Mouse (Mus musculus): ENCODE measurements around the gene Pacsin2. TPM values are rescaled to one million over a fixed set of nuclear protein-coding genes. Genes with fewer than 3 reads are reported as not detected.

The Pacsin2 gene
- polyA plus RNA-seq, 1 experiment from 2014 or later: 20.5 TPM

- ATAC-seq (ENCODE audit: low FRiP score) (no peak), DNase-seq (ENCODE audit: low spot score) (no peak)
- Histone ChIP-seq H3K9me3 (ENCODE audit: control insufficient read depth, low read length) (no peaks in the 10 kb centered on the region), H3K9ac (no peak overlapping the region), H3K4me1 (replicated peaks; ENCODE audit: control insufficient read depth, insufficient read depth, low read length) (0 out of 2 replicates have a peak, but pooled peaks cover 5% of the 10 kb centered on the region), H3K27me3 (ENCODE audit: control insufficient read depth, insufficient read depth, low read length) (no peaks in the 10 kb centered on the region), H3K36me3 (replicated peaks; ENCODE audit: control insufficient read depth, insufficient read depth) (no peaks in the 10 kb centered on the region), H3K4me3 (replicated peaks; ENCODE audit: low read length) (no peak overlapping the region), H3K4me2 (replicated peaks) (no peak overlapping the region), H3K27ac (no peak overlapping the region)
- 90% methylated on average over 2 of the region's 2 CpGs for WGBS
Observed at GRCm38 (mm10) chr15:83445908-83446307, 18.5 kb downstream of the Pacsin2 start.

DNA sequence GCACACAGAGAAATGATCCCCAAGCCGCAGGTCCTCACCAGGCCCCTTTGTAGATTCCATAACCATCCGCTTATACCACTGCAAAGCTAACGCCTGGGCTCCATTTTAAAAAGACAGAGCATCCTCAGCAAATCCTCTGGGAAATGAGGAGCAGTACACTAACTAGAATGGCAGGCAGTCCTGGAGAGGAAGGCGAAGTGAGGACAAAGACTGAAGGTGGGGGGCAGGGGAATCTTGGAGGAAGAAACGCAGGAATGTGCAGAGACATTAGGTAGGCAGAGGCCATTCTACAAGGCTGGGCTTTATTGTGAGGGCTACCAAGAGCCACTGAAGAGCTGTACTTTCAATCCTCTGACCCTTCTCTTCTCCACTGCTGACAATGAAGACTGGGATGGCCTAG lies 19.0 kb downstream of the Pacsin2 start:
- H3K27me3 ChIP-seq (ENCODE audit: control insufficient read depth, insufficient read depth, low read length): no peaks in the 10 kb centered on the region
- H3K4me3 ChIP-seq (replicated peaks; ENCODE audit: low read length): no peak overlapping the region
- DNase-seq (ENCODE audit: low spot score): no peak
- no peaks in the 10 kb centered on the region for H3K36me3 ChIP-seq (replicated peaks; ENCODE audit: control insufficient read depth, insufficient read depth)
- no peak overlapping the region for H3K9ac ChIP-seq
- H3K9me3 ChIP-seq (ENCODE audit: control insufficient read depth, low read length): no peaks in the 10 kb centered on the region
- no peak for ATAC-seq (ENCODE audit: low FRiP score)
- H3K27ac ChIP-seq: no peak overlapping the region
- no peak overlapping the region for H3K4me2 ChIP-seq (replicated peaks)
- 0 out of 2 replicates have a peak, but pooled peaks cover 5% of the 10 kb centered on the region for H3K4me1 ChIP-seq (replicated peaks; ENCODE audit: control insufficient read depth, insufficient read depth, low read length)
- WGBS: 51% methylated on average over 5 of the region's 5 CpGs

- H3K4me2 ChIP-seq (replicated peaks): no peak overlapping the region
- no peaks in the 10 kb centered on the region for H3K9me3 ChIP-seq (ENCODE audit: control insufficient read depth, low read length)
- DNase-seq (ENCODE audit: low spot score): no peak
- 0 out of 2 replicates have a peak, but pooled peaks cover 5% of the 10 kb centered on the region for H3K4me1 ChIP-seq (replicated peaks; ENCODE audit: control insufficient read depth, insufficient read depth, low read length)
- ATAC-seq (ENCODE audit: low FRiP score): no peak
- no peaks in the 10 kb centered on the region for H3K27me3 ChIP-seq (ENCODE audit: control insufficient read depth, insufficient read depth, low read length)
- no peaks in the 10 kb centered on the region for H3K36me3 ChIP-seq (replicated peaks; ENCODE audit: control insufficient read depth, insufficient read depth)
- WGBS: 84% methylated on average over 6 of the region's 6 CpGs
- no peak overlapping the region for H3K9ac ChIP-seq
- no peak overlapping the region for H3K27ac ChIP-seq
- H3K4me3 ChIP-seq (replicated peaks; ENCODE audit: low read length): no peak overlapping the region
Observed at GRCm38 (mm10) chr15:83444425-83444824, 20.0 kb downstream of the Pacsin2 start.

DNA sequence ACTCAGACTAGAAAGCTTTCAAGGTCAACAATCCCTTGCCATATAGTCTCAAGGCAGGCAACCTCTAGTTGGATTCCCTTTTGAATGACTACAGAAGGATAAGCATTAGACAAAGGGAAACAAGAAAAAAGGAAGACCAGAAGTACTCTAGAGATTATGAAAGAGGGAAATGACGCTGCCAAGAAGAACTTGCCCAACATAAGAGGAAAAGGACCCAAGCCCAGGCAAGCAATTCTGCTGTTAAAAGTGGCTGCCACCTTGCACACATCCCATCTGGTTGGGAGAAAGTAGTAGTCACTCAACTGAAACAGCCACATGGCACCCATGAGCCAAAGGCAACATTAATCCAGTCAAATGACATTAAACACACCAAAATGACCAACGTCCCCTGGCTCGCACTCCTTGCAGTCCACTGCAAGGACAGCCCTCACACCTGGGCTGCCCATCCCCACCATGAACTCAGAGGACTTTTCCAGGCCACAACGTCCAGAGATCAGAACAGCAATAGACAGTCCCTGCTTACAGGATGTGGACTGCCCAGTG lies 21.8 kb downstream of the Pacsin2 start:
- WGBS: 93% methylated on average over 4 of the region's 4 CpGs
- ATAC-seq (ENCODE audit: low FRiP score): no peak
- no peak overlapping the region for H3K4me2 ChIP-seq (replicated peaks)

GRCm38 (mm10) chr15:83440726-83441125 lies 23.7 kb downstream of the Pacsin2 start:
- Histone ChIP-seq H3K27me3 (ENCODE audit: control insufficient read depth, insufficient read depth, low read length) (no peaks in the 10 kb centered on the region), H3K27ac (no peak overlapping the region), H3K4me3 (replicated peaks; ENCODE audit: low read length) (no peak overlapping the region), H3K36me3 (replicated peaks; ENCODE audit: control insufficient read depth, insufficient read depth) (no peaks in the 10 kb centered on the region), H3K9me3 (ENCODE audit: control insufficient read depth, low read length) (no peaks in the 10 kb centered on the region), H3K9ac (no peak overlapping the region), H3K4me1 (replicated peaks; ENCODE audit: control insufficient read depth, insufficient read depth, low read length) (0 out of 2 replicates have a peak, but pooled peaks cover 5% of the 10 kb centered on the region), H3K4me2 (replicated peaks) (no peak overlapping the region)
- no peak for ATAC-seq (ENCODE audit: low FRiP score)
- no peak for DNase-seq (ENCODE audit: low spot score)
- 67% methylated on average over 5 of the region's 5 CpGs for WGBS

More for the DNA sequence above, 21.8 kb downstream of the Pacsin2 start:
- no peak overlapping the region for H3K4me3 ChIP-seq (replicated peaks; ENCODE audit: low read length)
- no peak overlapping the region for H3K9ac ChIP-seq
- no peaks in the 10 kb centered on the region for H3K27me3 ChIP-seq (ENCODE audit: control insufficient read depth, insufficient read depth, low read length)
- no peaks in the 10 kb centered on the region for H3K36me3 ChIP-seq (replicated peaks; ENCODE audit: control insufficient read depth, insufficient read depth)
- DNase-seq (ENCODE audit: low spot score): no peak
- H3K9me3 ChIP-seq (ENCODE audit: control insufficient read depth, low read length): no peaks in the 10 kb centered on the region
- H3K4me1 ChIP-seq (replicated peaks; ENCODE audit: control insufficient read depth, insufficient read depth, low read length): 0 out of 2 replicates have a peak, but pooled peaks cover 5% of the 10 kb centered on the region
- no peak overlapping the region for H3K27ac ChIP-seq

DNA sequence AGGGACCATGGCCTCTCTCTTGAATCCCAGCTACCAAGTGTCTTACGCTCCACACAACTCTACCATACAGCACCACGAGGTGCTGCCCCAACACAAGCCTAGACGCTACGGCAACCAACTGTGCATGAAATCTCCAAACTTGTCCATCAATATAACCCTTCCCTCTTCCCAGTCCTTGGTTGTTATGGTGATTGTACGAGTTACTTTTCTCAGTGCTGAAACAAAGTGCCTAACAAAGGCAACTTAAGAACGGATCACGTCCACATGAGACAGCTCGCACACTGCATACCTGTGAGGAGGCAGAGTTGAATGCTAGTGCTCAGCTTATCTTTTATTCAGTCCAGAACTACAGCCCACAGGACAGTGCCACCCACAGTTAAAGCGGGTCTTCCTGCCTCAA lies 27.9 kb downstream of the Pacsin2 start:
- H3K27ac ChIP-seq: no peak overlapping the region
- no peak overlapping the region for H3K4me2 ChIP-seq (replicated peaks)
- no peaks in the 10 kb centered on the region for H3K4me1 ChIP-seq (replicated peaks; ENCODE audit: control insufficient read depth, insufficient read depth, low read length)
- no peaks in the 10 kb centered on the region for H3K36me3 ChIP-seq (replicated peaks; ENCODE audit: control insufficient read depth, insufficient read depth)
- no peak overlapping the region for H3K9ac ChIP-seq
- H3K4me3 ChIP-seq (replicated peaks; ENCODE audit: low read length): no peak overlapping the region
- 64% methylated on average over 9 of the region's 9 CpGs for WGBS
- ATAC-seq (ENCODE audit: low FRiP score) (no peak), DNase-seq (ENCODE audit: low spot score) (no peak)
- H3K27me3 ChIP-seq (ENCODE audit: control insufficient read depth, insufficient read depth, low read length): no peaks in the 10 kb centered on the region
- no peaks in the 10 kb centered on the region for H3K9me3 ChIP-seq (ENCODE audit: control insufficient read depth, low read length)

GRCm38 (mm10) chr15:83435324-83436090 lies 28.9 kb downstream of the Pacsin2 start:
- DNase-seq (ENCODE audit: low spot score) (no peak), ATAC-seq (ENCODE audit: low FRiP score) (no peak)
- Histone ChIP-seq H3K27me3 (ENCODE audit: control insufficient read depth, insufficient read depth, low read length) (no peaks in the 10 kb centered on the region), H3K36me3 (replicated peaks; ENCODE audit: control insufficient read depth, insufficient read depth) (no peaks in the 10 kb centered on the region), H3K4me1 (replicated peaks; ENCODE audit: control insufficient read depth, insufficient read depth, low read length) (no peaks in the 10 kb centered on the region), H3K4me3 (replicated peaks; ENCODE audit: low read length) (no peak overlapping the region), H3K9me3 (ENCODE audit: control insufficient read depth, low read length) (no peaks in the 10 kb centered on the region), H3K4me2 (replicated peaks) (no peak overlapping the region), H3K27ac (no peak overlapping the region), H3K9ac (no peak overlapping the region)
- 82% methylated on average over 8 of the region's 8 CpGs for WGBS

- no peak overlapping the region for H3K4me3 ChIP-seq (replicated peaks; ENCODE audit: low read length)
- H3K27ac ChIP-seq: no peak overlapping the region
- 81% methylated on average over 4 of the region's 4 CpGs for WGBS
- H3K4me2 ChIP-seq (replicated peaks): no peak overlapping the region
- ATAC-seq (ENCODE audit: low FRiP score): no peak
- H3K27me3 ChIP-seq (ENCODE audit: control insufficient read depth, insufficient read depth, low read length): no peaks in the 10 kb centered on the region
- no peak overlapping the region for H3K9ac ChIP-seq
- no peak for DNase-seq (ENCODE audit: low spot score)
- H3K9me3 ChIP-seq (ENCODE audit: control insufficient read depth, low read length): no peaks in the 10 kb centered on the region
- H3K4me1 ChIP-seq (replicated peaks; ENCODE audit: control insufficient read depth, insufficient read depth, low read length): no peaks in the 10 kb centered on the region
- no peaks in the 10 kb centered on the region for H3K36me3 ChIP-seq (replicated peaks; ENCODE audit: control insufficient read depth, insufficient read depth)
Observed at GRCm38 (mm10) chr15:83434692-83435091, 29.7 kb downstream of the Pacsin2 start.

- no peaks in the 10 kb centered on the region for H3K9me3 ChIP-seq (ENCODE audit: control insufficient read depth, low read length)
- whole genome bisulfite sequencing: 82% methylated on average over 2 of the region's 2 CpGs
- H3K36me3 ChIP-seq (replicated peaks; ENCODE audit: control insufficient read depth, insufficient read depth): no peaks in the 10 kb centered on the region
- DNase-seq (ENCODE audit: low spot score): no peak
- no peaks in the 10 kb centered on the region for H3K27me3 ChIP-seq (ENCODE audit: control insufficient read depth, insufficient read depth, low read length)
- no peak for ATAC-seq (ENCODE audit: low FRiP score)
- no peak overlapping the region for H3K9ac ChIP-seq
- H3K4me2 ChIP-seq (replicated peaks): no peak overlapping the region
- no peaks in the 10 kb centered on the region for H3K4me1 ChIP-seq (replicated peaks; ENCODE audit: control insufficient read depth, insufficient read depth, low read length)
- H3K4me3 ChIP-seq (replicated peaks; ENCODE audit: low read length): no peak overlapping the region
- H3K27ac ChIP-seq: no peak overlapping the region
Observed at GRCm38 (mm10) chr15:83433344-83433743, 31.1 kb downstream of the Pacsin2 start.
